Mouse (Mus musculus) MEL (cell line): Measurements from ENCODE around the gene Hivep2. TPM values are rescaled to one million over a fixed set of nuclear protein-coding genes. Genes with fewer than 3 reads are reported as not detected.

Experiments
- DNase-seq: peaks from one replicate; pipeline ENCODE4 v3.0.0; 2011; ENCODE audit warnings: low read depth, low spot score
- H3K27ac ChIP-seq: 2 replicates; pipeline ENCODE4 v1.5.1; 2012; ENCODE audit warnings: low read depth, mild to moderate bottlenecking, control low read depth, low read length, moderate library complexity; ENCODE audit not compliant: control insufficient read depth
- H3K27me3 ChIP-seq, 2 experiments: fragments of 150-350 bp in 1 of 2; sonication (generic) in 1 of 2; 2 replicates each; pipeline ENCODE4 v1.6.1; 2012; ENCODE audit warnings: low read length in 2 of 2, mild to moderate bottlenecking in 2 of 2, improper control_type of control experiment in 1 of 2, moderate library complexity in 1 of 2; ENCODE audit not compliant: insufficient read depth in 2 of 2, control insufficient read depth in 1 of 2
- H3K36me3 ChIP-seq, 2 experiments: 2 replicates each; pipeline ENCODE4 v1.6.1; 2012 to 2014; ENCODE audit warnings: low read length in 2 of 2, improper control_type of control experiment in 1 of 2, inconsistent platforms in 1 of 2, mild to moderate bottlenecking in 1 of 2; ENCODE audit not compliant: insufficient read depth in 2 of 2, control insufficient read depth in 1 of 2
- H3K4me1 ChIP-seq, 2 experiments: fragments of 150-350 bp in 1 of 2; sonication (generic) in 1 of 2; 2 replicates each; pipeline ENCODE4 v1.6.1; 2012; ENCODE audit warnings: low read length in 2 of 2, improper control_type of control experiment in 1 of 2, mild to moderate bottlenecking in 1 of 2; ENCODE audit not compliant: insufficient read depth in 2 of 2, control insufficient read depth in 1 of 2
- H3K4me3 ChIP-seq, 2 experiments: fragments of 150-350 bp in 1 of 2; sonication (generic) in 1 of 2; 2 replicates each; pipeline ENCODE4 v1.5.1; 2012; ENCODE audit warnings: low read depth in 2 of 2, low read length in 2 of 2, mild to moderate bottlenecking in 2 of 2, moderate library complexity in 2 of 2, control low read depth in 1 of 2, improper control_type of control experiment in 1 of 2; ENCODE audit not compliant: control insufficient read depth in 1 of 2, insufficient read depth in 1 of 2
- H3K79me2 ChIP-seq: 2 replicates; pipeline ENCODE4 v1.6.1; 2012; ENCODE audit warnings: mild to moderate bottlenecking, low read length, moderate library complexity; ENCODE audit not compliant: control insufficient read depth, poor library complexity, insufficient read depth
- H3K9ac ChIP-seq: 2 replicates; pipeline ENCODE4 v1.6.1; 2012; ENCODE audit warnings: low read depth, mild to moderate bottlenecking, control low read depth, low read length, moderate library complexity; ENCODE audit not compliant: control insufficient read depth, poor library complexity, severe bottlenecking
- H3K9me3 ChIP-seq: fragments of 150-350 bp; sonication (generic); replicated peaks from 2 replicates; pipeline ENCODE4 v1.6.1; 2012; ENCODE audit warnings: mild to moderate bottlenecking, low read length, improper control_type of control experiment, moderate library complexity; ENCODE audit not compliant: insufficient read depth
- CTCF ChIP-seq, 3 experiments: IDR thresholded peaks in 2 of 3; conservative IDR thresholded peaks in 1 of 3; 2 replicates each; pipeline ENCODE4 v1.5.1; 2011 to 2012; ENCODE audit warnings: low read length in 3 of 3, low read depth in 2 of 3, mild to moderate bottlenecking in 2 of 3, improper control_type of control experiment in 1 of 3, inconsistent platforms in 1 of 3, mixed read lengths in 1 of 3, moderate library complexity in 1 of 3; ENCODE audit not compliant: control insufficient read depth in 1 of 3, insufficient read depth in 1 of 3, poor library complexity in 1 of 3, severe bottlenecking in 1 of 3
- ELF1 ChIP-seq: IDR thresholded peaks from 2 replicates; pipeline ENCODE4 v1.6.1; 2014; ENCODE audit warnings: low read depth, mild to moderate bottlenecking, inconsistent platforms, low read length, improper control_type of control experiment, moderate library complexity
- ETS1 ChIP-seq: IDR thresholded peaks from 2 replicates; pipeline ENCODE4 v1.6.1; 2012; ENCODE audit warnings: low read depth, mild to moderate bottlenecking, inconsistent platforms, low read length, improper control_type of control experiment, moderate library complexity
- GABPA ChIP-seq: IDR thresholded peaks from 2 replicates; pipeline ENCODE4 v1.6.1; 2012; ENCODE audit warnings: low read depth, mild to moderate bottlenecking, inconsistent platforms, low read length, improper control_type of control experiment, moderate library complexity
- GATA1 ChIP-seq: IDR thresholded peaks from 2 replicates; pipeline ENCODE4 v1.6.1; 2011; ENCODE audit warnings: low read depth, low read length, improper control_type of control experiment
- HCFC1 ChIP-seq: IDR thresholded peaks from 2 replicates; pipeline ENCODE4 v1.6.1; 2012; ENCODE audit warnings: low read depth, mild to moderate bottlenecking, inconsistent platforms, low read length, improper control_type of control experiment, moderate library complexity
- JUND ChIP-seq: IDR thresholded peaks from 2 replicates; pipeline ENCODE4 v1.6.1; 2011; ENCODE audit warnings: low read depth, mild to moderate bottlenecking, improper control_type of control experiment, low read length
- MYB ChIP-seq: IDR thresholded peaks from 2 replicates; pipeline ENCODE4 v1.6.1; 2011; ENCODE audit warnings: mild to moderate bottlenecking, low read depth, low read length, improper control_type of control experiment
- NELFE ChIP-seq: IDR thresholded peaks from 2 replicates; pipeline ENCODE4 v1.6.1; 2011; ENCODE audit warnings: low read depth, low read length, improper control_type of control experiment
- POLR2A ChIP-seq, 2 experiments: IDR thresholded peaks; 2 replicates each; pipeline ENCODE4 v1.6.1; 2011 to 2012; ENCODE audit warnings: low read length in 2 of 2, mild to moderate bottlenecking in 2 of 2, control low read depth in 1 of 2, improper control_type of control experiment in 1 of 2, low read depth in 1 of 2, moderate library complexity in 1 of 2; ENCODE audit not compliant: control insufficient read depth in 1 of 2, insufficient read depth in 1 of 2, poor library complexity in 1 of 2
- POLR2AphosphoS5 ChIP-seq: IDR thresholded peaks from 2 replicates; pipeline ENCODE4 v1.6.1; 2012; ENCODE audit warnings: low read depth, borderline replicate concordance, mild to moderate bottlenecking, inconsistent platforms, low read length, moderate library complexity, mixed read lengths
- RAD21 ChIP-seq: IDR thresholded peaks from 2 replicates; pipeline ENCODE4 v1.6.1; 2011; ENCODE audit warnings: mild to moderate bottlenecking, low read depth, low read length, improper control_type of control experiment
- SIN3A ChIP-seq: IDR thresholded peaks from 2 replicates; pipeline ENCODE4 v1.6.1; 2012; ENCODE audit warnings: low read length, improper control_type of control experiment, inconsistent platforms
- SMC3 ChIP-seq: IDR thresholded peaks from 2 replicates; pipeline ENCODE4 v1.6.1; 2011; ENCODE audit warnings: low read depth, low read length, improper control_type of control experiment
- TAL1 ChIP-seq: IDR thresholded peaks from 2 replicates; pipeline ENCODE4 v1.6.1; 2012; ENCODE audit warnings: mild to moderate bottlenecking, inconsistent platforms, low read length, moderate library complexity, mixed read lengths
- TBP ChIP-seq: IDR thresholded peaks from 2 replicates; pipeline ENCODE4 v1.8.0; 2011; ENCODE audit warnings: low read depth, low read length, improper control_type of control experiment
- TCF12 ChIP-seq: IDR thresholded peaks from 2 replicates; pipeline ENCODE4 v1.6.1; 2014; ENCODE audit warnings: low read depth, mild to moderate bottlenecking, inconsistent platforms, low read length, improper control_type of control experiment, moderate library complexity
- UBTF ChIP-seq: IDR thresholded peaks from 2 replicates; pipeline ENCODE4 v1.6.1; 2012; ENCODE audit warnings: low read depth, mild to moderate bottlenecking, inconsistent platforms, low read length, improper control_type of control experiment, moderate library complexity, borderline replicate concordance; ENCODE audit not compliant: insufficient read depth
- USF1 ChIP-seq: IDR thresholded peaks from 2 replicates; pipeline ENCODE4 v1.6.1; 2014; ENCODE audit warnings: low read depth, mild to moderate bottlenecking, inconsistent platforms, low read length, improper control_type of control experiment, moderate library complexity
- ZC3H11A ChIP-seq: IDR thresholded peaks from 2 replicates; pipeline ENCODE4 v1.6.1; 2012; ENCODE audit warnings: low read depth, mild to moderate bottlenecking, inconsistent platforms, low read length, improper control_type of control experiment
- ZMIZ1 ChIP-seq: IDR thresholded peaks from 2 replicates; pipeline ENCODE4 v1.6.1; 2012; ENCODE audit warnings: low read depth, mild to moderate bottlenecking, inconsistent platforms, low read length, improper control_type of control experiment, moderate library complexity
- ZNF384 ChIP-seq: IDR thresholded peaks from 2 replicates; pipeline ENCODE4 v1.6.1; 2012; ENCODE audit warnings: low read depth, mild to moderate bottlenecking, inconsistent platforms, low read length, improper control_type of control experiment
- polyA plus RNA-seq, 2 experiments: library from polyadenylated mRNA; stranded (reverse) in 1 of 2; unstranded in 1 of 2; fragments of >175 nt in 1 of 2; fragments of >200 nt in 1 of 2; gene quantifications; 2 replicates each; pipeline versions ENCODE4 v1.2.1 to v1.2.4; 2012; ENCODE audit warnings: low replicate concordance in 2 of 2, low read depth in 1 of 2; ENCODE audit not compliant: insufficient read length in 2 of 2, insufficient read depth in 1 of 2, missing spikeins in 1 of 2
- total RNA-seq: library from RNA; depleted of rRNA; stranded (reverse); fragments of 300-350 nt; gene quantifications from 2 replicates; pipeline ENCODE4 v1.2.3, GENCODE M21; 2012

The Hivep2 gene
- total and polyA plus RNA-seq, 3 experiments, result not detected

DNA sequence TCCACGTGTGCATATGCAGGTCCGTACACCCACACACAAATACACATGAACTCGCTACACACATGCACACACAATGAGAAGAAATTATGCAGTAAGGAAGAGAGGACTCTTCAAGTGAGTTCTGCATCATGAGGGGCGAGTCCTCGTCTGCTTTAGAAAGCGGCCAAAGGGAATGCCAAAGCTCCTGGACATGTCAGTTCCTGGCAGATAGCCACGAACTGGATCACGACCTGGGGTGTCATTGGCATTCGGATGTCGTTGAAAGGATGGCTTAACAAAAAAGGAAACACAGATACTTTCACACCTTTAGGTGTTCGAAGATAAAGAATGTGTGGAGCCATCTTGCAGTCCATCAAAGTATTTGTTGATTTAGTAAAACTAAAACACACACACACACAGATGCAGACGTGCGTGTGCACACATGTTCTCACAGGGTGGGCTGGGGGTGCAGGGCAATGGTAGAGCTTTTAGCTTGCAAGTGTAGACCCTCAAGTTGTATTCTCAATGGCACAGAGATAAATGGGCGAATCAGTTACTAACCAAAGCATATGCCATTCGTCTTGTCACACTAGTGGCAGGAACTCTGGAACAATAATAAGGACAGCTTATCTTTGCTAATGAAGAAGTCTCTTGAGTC is 99.0 kb downstream of the Hivep2 start:
- no peak for DNase-seq
- Histone ChIP-seq H3K4me1 (no peaks in the 10 kb centered on the region), H3K9me3 (no peaks in the 10 kb centered on the region), H3K27me3 (no peaks in the 10 kb centered on the region), H3K9ac (no peak overlapping the region), H3K36me3 (no peaks in the 10 kb centered on the region), H3K27ac (no peak overlapping the region), H3K79me2 (no peaks in the 10 kb centered on the region), H3K4me3 (no peak overlapping the region)
- TF ChIP-seq ETS1 (no peak), CTCF (IDR thresholded peaks at IDR 0.05 in 2 of 3, conservative IDR thresholded peaks at IDR 0.05 in 1 of 3; ENCODE audit: control insufficient read depth in 1 of 3, insufficient read depth in 1 of 3, low read depth in 2 of 3, low read length in 3 of 3, poor library complexity in 1 of 3, severe bottlenecking in 1 of 3) (no peak), SIN3A (no peak), UBTF (no peak), POLR2A (IDR thresholded peaks at IDR 0.05; ENCODE audit: control insufficient read depth in 1 of 2, insufficient read depth in 1 of 2, low read depth in 1 of 2, low read length in 2 of 2, poor library complexity in 1 of 2) (no peak), TCF12 (no peak), SMC3 (no peak), HCFC1 (no peak), USF1 (no peak), ZNF384 (no peak), ZMIZ1 (no peak), RAD21 (no peak), TAL1 (no peak), ELF1 (no peak), ZC3H11A (no peak), GATA1 (no peak), JUND (no peak), TBP (no peak)

DNA sequence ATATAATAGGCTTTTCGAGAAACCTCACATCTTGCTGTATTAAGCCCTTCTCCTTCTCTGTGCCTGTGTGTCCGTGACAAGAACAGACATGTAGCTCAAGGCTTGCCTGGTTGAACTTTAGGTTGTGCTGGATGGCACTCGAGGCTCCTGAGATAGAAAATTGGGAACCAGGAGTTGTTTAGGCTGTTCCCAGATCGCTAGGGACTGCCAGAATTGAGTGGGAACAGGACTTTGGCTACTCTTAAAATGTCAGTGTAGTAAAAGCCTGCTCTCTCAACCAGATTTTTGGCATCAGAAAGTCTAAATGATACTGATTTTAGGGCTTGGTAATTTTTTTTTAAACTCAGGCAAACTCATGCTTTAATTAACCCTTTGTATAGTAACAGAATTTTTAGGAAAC is 101.9 kb downstream of the Hivep2 start:
- TF ChIP-seq ELF1 (no peak), UBTF (no peak), POLR2AphosphoS5 (no peak), MYB (no peak), USF1 (no peak), GATA1 (no peak), ZMIZ1 (no peak), ZC3H11A (no peak), NELFE (no peak), GABPA (no peak), TCF12 (no peak)
- Histone ChIP-seq H3K9ac (no peak overlapping the region), H3K27ac (no peak overlapping the region), H3K79me2 (no peaks in the 10 kb centered on the region), H3K36me3 (no peaks in the 10 kb centered on the region), H3K4me1 (no peaks in the 10 kb centered on the region), H3K27me3 (no peaks in the 10 kb centered on the region), H3K9me3 (no peaks in the 10 kb centered on the region), H3K4me3 (no peak overlapping the region)
- DNase-seq, result no peak
